Mouse (Mus musculus): Measurements from ENCODE around the gene Palmd. TPM values are rescaled to one million over a fixed set of nuclear protein-coding genes. Genes with fewer than 3 reads are reported as not detected.
A peak's percentile ranks its signal among the peaks of the same experiment; 100 is the strongest.

Palmd gene
- polyA plus RNA-seq, 1 experiment from 2014 or later = 9.0 TPM

- ATAC-seq (ENCODE audit: borderline replicate concordance, extremely low read depth, low FRiP score, low TSS enrichment) = peak; percentile 56; the same call in 1 of the 2 replicates
- WGBS = 37% methylated on average over 1 of the region's 1 CpGs
- Histone ChIP-seq H3K4me3 (no peak overlapping the region), H3K27me3 (peaks cover 8% of the 10 kb centered on the region; the same call in 1 of the 2 replicates), H3K36me3 (no peaks in the 10 kb centered on the region), H3K9me3 (no peaks in the 10 kb centered on the region), H3K4me2 (no peak overlapping the region), H3K27ac (no peak overlapping the region), H3K4me1 (no peaks in the 10 kb centered on the region), H3K9ac (no peak overlapping the region)
Observed at GRCm38 (mm10) chr3:116933158-116933557, 35.6 kb downstream of the Palmd start.

DNA sequence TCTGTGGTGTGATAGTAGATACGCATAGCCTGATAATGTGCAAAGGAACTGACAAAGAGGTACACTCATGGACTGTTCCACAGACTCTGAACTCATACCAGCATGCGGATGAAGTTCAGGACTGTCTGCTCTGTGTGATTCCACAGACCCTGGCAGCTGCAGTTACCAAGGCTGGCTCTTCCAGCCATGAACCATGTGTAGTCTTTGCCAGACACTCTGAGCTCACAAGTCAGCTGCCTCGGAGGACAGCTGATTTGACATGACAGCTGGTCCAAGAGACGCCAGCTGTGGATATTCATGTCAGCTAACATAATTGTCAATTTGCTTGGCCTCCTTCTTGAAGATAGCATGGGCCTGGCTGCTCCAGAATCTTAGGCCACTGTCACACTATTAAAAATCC is 39.8 kb downstream of the Palmd start:
- Histone ChIP-seq H3K36me3 (no peaks in the 10 kb centered on the region), H3K27ac (no peak overlapping the region), H3K4me3 (no peak overlapping the region), H3K4me1 (no peaks in the 10 kb centered on the region), H3K9me3 (no peaks in the 10 kb centered on the region), H3K27me3 (peaks cover 33% of the 10 kb centered on the region; the same call in 1 of the 2 replicates), H3K4me2 (no peak overlapping the region), H3K9ac (no peak overlapping the region)
- WGBS = 56% methylated on average over 4 of the region's 4 CpGs
- peak; percentile 88; the same call in 1 of the 2 replicates for ATAC-seq (ENCODE audit: borderline replicate concordance, extremely low read depth, low FRiP score, low TSS enrichment)

DNA sequence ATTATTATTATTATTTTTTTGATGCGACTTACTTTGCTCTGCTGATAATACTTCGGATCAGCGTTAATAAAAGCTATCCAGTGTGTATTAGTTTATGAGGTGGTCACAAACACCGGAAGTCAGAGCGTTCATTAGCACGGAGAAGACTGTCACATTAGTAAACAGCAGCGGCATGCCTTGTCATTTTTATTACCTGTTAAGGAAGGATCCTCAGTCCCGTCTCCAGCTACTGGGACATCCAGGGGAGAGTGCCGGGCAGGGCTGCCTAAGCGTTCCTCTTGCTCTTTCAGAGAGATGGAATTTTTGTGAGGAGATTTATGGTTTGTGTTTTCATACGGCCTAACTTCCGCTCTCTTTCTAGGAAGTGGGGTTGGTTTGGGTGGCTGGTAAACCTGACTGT is 45.7 kb downstream of the Palmd start:
- Histone ChIP-seq H3K4me2 (peak overlapping the region; percentile 24), H3K9ac (no peak overlapping the region), H3K27me3 (peaks cover 26% of the 10 kb centered on the region; the same call in 1 of the 2 replicates), H3K27ac (no peak overlapping the region), H3K4me3 (no peak overlapping the region), H3K36me3 (no peaks in the 10 kb centered on the region), H3K4me1 (no peaks in the 10 kb centered on the region), H3K9me3 (no peaks in the 10 kb centered on the region)
- no peak for ATAC-seq (ENCODE audit: borderline replicate concordance, extremely low read depth, low FRiP score, low TSS enrichment)
- 45% methylated on average over 12 of the region's 12 CpGs for WGBS

DNA sequence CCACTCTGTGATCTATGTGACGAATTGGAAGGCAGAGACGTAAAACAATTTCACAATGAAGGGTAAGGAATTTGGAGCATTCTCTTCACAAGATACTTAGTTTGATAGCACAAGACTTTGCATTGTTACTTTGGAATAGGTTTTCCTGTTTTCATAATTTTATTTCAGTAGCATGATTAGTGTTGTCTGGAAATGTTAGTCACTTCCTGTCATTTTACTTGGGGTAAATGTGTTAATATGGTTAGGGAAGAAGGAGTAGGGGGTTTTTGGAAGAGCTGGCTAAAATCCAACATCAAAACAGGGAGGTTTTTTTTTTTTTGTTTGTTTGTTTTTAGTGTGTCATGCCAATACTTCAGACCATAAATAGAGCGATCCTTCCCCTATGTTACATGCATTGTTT is 47.3 kb downstream of the Palmd start:
- WGBS = 69% methylated on average over 3 of the region's 3 CpGs

GRCm38 (mm10) chr3:116917016-116917415 is 51.8 kb downstream of the Palmd start:
- H3K4me2 ChIP-seq = no peak overlapping the region
- no peak overlapping the region for H3K4me3 ChIP-seq
- no peaks in the 10 kb centered on the region for H3K36me3 ChIP-seq
- ATAC-seq (ENCODE audit: borderline replicate concordance, extremely low read depth, low FRiP score, low TSS enrichment) = no peak
- no peak overlapping the region for H3K27ac ChIP-seq
- 85% methylated on average over 4 of the region's 4 CpGs for WGBS
- H3K27me3 ChIP-seq = 0 out of 2 replicates have a peak, but pooled peaks cover 3% of the 10 kb centered on the region
- no peaks in the 10 kb centered on the region for H3K9me3 ChIP-seq
- H3K9ac ChIP-seq = no peak overlapping the region
- no peaks in the 10 kb centered on the region for H3K4me1 ChIP-seq

More for the DNA sequence above, 47.3 kb downstream of the Palmd start:
- no peaks in the 10 kb centered on the region for H3K9me3 ChIP-seq
- no peak overlapping the region for H3K9ac ChIP-seq
- ATAC-seq (ENCODE audit: borderline replicate concordance, extremely low read depth, low FRiP score, low TSS enrichment) = no peak
- no peak overlapping the region for H3K4me2 ChIP-seq
- H3K4me1 ChIP-seq = no peaks in the 10 kb centered on the region
- H3K27ac ChIP-seq = no peak overlapping the region
- H3K27me3 ChIP-seq = peaks cover 17% of the 10 kb centered on the region; the same call in 1 of the 2 replicates
- H3K4me3 ChIP-seq = no peak overlapping the region
- no peaks in the 10 kb centered on the region for H3K36me3 ChIP-seq

- H3K27ac ChIP-seq = no peak overlapping the region
- WGBS = 62% methylated on average over 3 of the region's 3 CpGs
- ATAC-seq (ENCODE audit: borderline replicate concordance, extremely low read depth, low FRiP score, low TSS enrichment) = no peak
Observed at GRCm38 (mm10) chr3:116914931-116915330, 53.9 kb downstream of the Palmd start.

GRCm38 (mm10) chr3:116914374-116914773 is 54.4 kb downstream of the Palmd start:
- no peaks in the 10 kb centered on the region for H3K4me1 ChIP-seq
- no peak overlapping the region for H3K9ac ChIP-seq
- no peaks in the 10 kb centered on the region for H3K36me3 ChIP-seq
- WGBS = 76% methylated on average over 6 of the region's 6 CpGs
- ATAC-seq (ENCODE audit: borderline replicate concordance, extremely low read depth, low FRiP score, low TSS enrichment) = no peak
- H3K27ac ChIP-seq = no peak overlapping the region
- no peak overlapping the region for H3K4me2 ChIP-seq
- no peak overlapping the region for H3K4me3 ChIP-seq
- no peaks in the 10 kb centered on the region for H3K27me3 ChIP-seq
- H3K9me3 ChIP-seq = no peaks in the 10 kb centered on the region

More at GRCm38 (mm10) chr3:116914931-116915330, 53.9 kb downstream of the Palmd start:
- Histone ChIP-seq H3K4me3 (no peak overlapping the region), H3K4me2 (no peak overlapping the region), H3K9ac (no peak overlapping the region), H3K4me1 (no peaks in the 10 kb centered on the region), H3K9me3 (no peaks in the 10 kb centered on the region), H3K36me3 (no peaks in the 10 kb centered on the region), H3K27me3 (no peaks in the 10 kb centered on the region)

DNA sequence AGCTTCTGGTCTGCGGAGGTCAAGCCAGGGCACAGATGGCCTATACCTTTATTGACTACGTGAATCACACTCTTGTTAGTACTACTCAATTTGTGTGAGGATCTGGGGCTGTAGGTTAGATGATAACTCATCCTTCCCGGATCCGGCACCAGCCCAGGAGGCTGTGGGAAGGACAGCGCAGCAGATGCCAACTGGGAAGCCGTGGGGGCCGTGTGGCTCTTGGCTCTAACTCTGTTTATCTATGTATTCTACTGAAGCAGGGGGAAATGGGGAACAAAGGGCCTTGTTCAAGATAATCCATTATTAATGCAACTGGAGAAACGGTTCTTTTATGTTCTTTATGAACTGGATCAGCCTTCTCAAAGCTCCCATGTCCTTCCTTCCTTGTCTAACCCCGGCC is 62.2 kb downstream of the Palmd start:
- WGBS = 78% methylated on average over 9 of the region's 9 CpGs
- no peaks in the 10 kb centered on the region for H3K36me3 ChIP-seq

GRCm38 (mm10) chr3:116905898-116906297 is 62.9 kb downstream of the Palmd start:
- Histone ChIP-seq H3K27ac (no peak overlapping the region), H3K4me1 (no peaks in the 10 kb centered on the region), H3K9me3 (no peaks in the 10 kb centered on the region), H3K4me3 (no peak overlapping the region), H3K36me3 (no peaks in the 10 kb centered on the region), H3K9ac (no peak overlapping the region), H3K4me2 (no peak overlapping the region), H3K27me3 (no peaks in the 10 kb centered on the region)
- 82% methylated on average over 16 of the region's 16 CpGs for WGBS
- ATAC-seq (ENCODE audit: borderline replicate concordance, extremely low read depth, low FRiP score, low TSS enrichment) = no peak

More for the DNA sequence above, 62.2 kb downstream of the Palmd start:
- H3K27me3 ChIP-seq = no peaks in the 10 kb centered on the region
- H3K4me3 ChIP-seq = no peak overlapping the region
- no peaks in the 10 kb centered on the region for H3K4me1 ChIP-seq
- no peak overlapping the region for H3K27ac ChIP-seq
- no peaks in the 10 kb centered on the region for H3K9me3 ChIP-seq
- H3K4me2 ChIP-seq = no peak overlapping the region
- H3K9ac ChIP-seq = no peak overlapping the region
- ATAC-seq (ENCODE audit: borderline replicate concordance, extremely low read depth, low FRiP score, low TSS enrichment) = no peak

DNA sequence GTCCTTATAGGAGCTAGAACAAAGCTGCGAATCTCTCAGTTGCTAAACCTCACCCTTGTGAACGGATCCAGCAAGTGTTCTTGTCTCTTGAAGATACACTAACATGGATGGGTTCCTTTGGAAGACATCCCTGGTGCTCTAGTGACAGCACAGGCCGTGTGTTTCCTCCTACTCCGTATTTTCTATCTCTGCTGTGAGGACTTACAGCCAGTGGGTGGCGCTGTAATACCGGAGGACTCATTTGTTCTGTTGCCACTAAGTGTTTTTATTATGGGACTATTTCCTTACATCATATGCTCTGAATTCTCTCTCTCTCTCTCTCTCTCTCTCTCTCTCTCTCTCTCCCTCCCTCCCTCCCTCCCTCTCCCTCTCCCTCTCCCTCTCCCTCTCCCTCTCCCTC is 64.6 kb downstream of the Palmd start:
- H3K27ac ChIP-seq = no peak overlapping the region
- no peak overlapping the region for H3K9ac ChIP-seq
- no peak overlapping the region for H3K4me3 ChIP-seq
- no peak overlapping the region for H3K4me2 ChIP-seq
- no peaks in the 10 kb centered on the region for H3K4me1 ChIP-seq
- WGBS = 21% methylated on average over 6 of the region's 6 CpGs
- H3K9me3 ChIP-seq = no peaks in the 10 kb centered on the region
- no peak for ATAC-seq (ENCODE audit: borderline replicate concordance, extremely low read depth, low FRiP score, low TSS enrichment)
- no peaks in the 10 kb centered on the region for H3K27me3 ChIP-seq
- H3K36me3 ChIP-seq = no peaks in the 10 kb centered on the region

- Histone ChIP-seq H3K36me3 (no peaks in the 10 kb centered on the region; the same call in 1 of the 2 replicates), H3K9ac (no peak overlapping the region), H3K9me3 (no peaks in the 10 kb centered on the region), H3K27ac (no peak overlapping the region), H3K4me2 (no peak overlapping the region), H3K4me3 (no peak overlapping the region), H3K27me3 (no peaks in the 10 kb centered on the region), H3K4me1 (no peaks in the 10 kb centered on the region)
- no peak for ATAC-seq (ENCODE audit: borderline replicate concordance, extremely low read depth, low FRiP score, low TSS enrichment)
- WGBS = 69% methylated on average over 9 of the region's 9 CpGs
Observed at GRCm38 (mm10) chr3:116892872-116893271, 75.9 kb downstream of the Palmd start.

- Histone ChIP-seq H3K27me3 (no peaks in the 10 kb centered on the region), H3K9me3 (no peaks in the 10 kb centered on the region), H3K27ac (no peak overlapping the region), H3K9ac (no peak overlapping the region), H3K4me3 (no peak overlapping the region), H3K4me2 (no peak overlapping the region), H3K4me1 (no peaks in the 10 kb centered on the region), H3K36me3 (no peaks in the 10 kb centered on the region; the same call in 1 of the 2 replicates)
- no peak for ATAC-seq (ENCODE audit: borderline replicate concordance, extremely low read depth, low FRiP score, low TSS enrichment)
- 90% methylated on average over 6 of the region's 6 CpGs for WGBS
Observed at GRCm38 (mm10) chr3:116892206-116892563, 76.6 kb downstream of the Palmd start.

All from lung, embryonic 15.5 days (tissue).